Mouse (Mus musculus) hindbrain, embryonic 16.5 days (tissue): Measurements from ENCODE around the gene Nucb1. TPM values are rescaled to one million over a fixed set of nuclear protein-coding genes. Genes with fewer than 3 reads are reported as not detected.
"Not testable (repeated sequence)": the region's sequence is repeated elsewhere in the genome, so short reads cannot be mapped to it uniquely, and the experiment has no call there.

Experiments
- ATAC-seq: fragments of 200-750 bp; cut with Nextera tagmentation; 2 replicates; pipeline ENCODE4 v1.8.0; 2017; ENCODE audit warnings: moderate TSS enrichment, moderate library complexity
- H3K27ac ChIP-seq: fragments of 300-500 bp; sonication (generic); 2 replicates; pipeline ENCODE4 v1.5.1; 2014; ENCODE audit warnings: low read depth, mild to moderate bottlenecking, control low read depth, low read length, moderate library complexity
- H3K27me3 ChIP-seq: fragments of 300-500 bp; sonication (generic); replicated peaks from 2 replicates; pipeline ENCODE4 v1.6.1; 2014; ENCODE audit warnings: low read length; ENCODE audit not compliant: control insufficient read depth, insufficient read depth
- H3K36me3 ChIP-seq: fragments of 300-500 bp; sonication (generic); 2 replicates; pipeline ENCODE4 v1.6.1; 2014; ENCODE audit warnings: mild to moderate bottlenecking, low read length, moderate library complexity, mixed read lengths; ENCODE audit not compliant: control insufficient read depth, insufficient read depth
- H3K4me1 ChIP-seq: fragments of 300-500 bp; sonication (generic); 2 replicates; pipeline ENCODE4 v1.6.1; 2014; ENCODE audit warnings: low read depth, low read length; ENCODE audit not compliant: control insufficient read depth, insufficient read depth
- H3K4me2 ChIP-seq: fragments of 300-500 bp; sonication (generic); 2 replicates; pipeline ENCODE4 v1.6.1; 2014; ENCODE audit warnings: mild to moderate bottlenecking, low read length, control low read depth, moderate library complexity
- H3K4me3 ChIP-seq: fragments of 300-500 bp; sonication (generic); 2 replicates; pipeline ENCODE4 v1.5.1; 2014; ENCODE audit warnings: mild to moderate bottlenecking, low read length, control low read depth, moderate library complexity
- H3K9ac ChIP-seq: fragments of 300-500 bp; sonication (generic); 2 replicates; pipeline ENCODE4 v1.6.1; 2014; ENCODE audit warnings: low read depth, mild to moderate bottlenecking, control low read depth, low read length, moderate library complexity
- H3K9me3 ChIP-seq: fragments of 300-500 bp; sonication (generic); 2 replicates; pipeline ENCODE4 v1.6.1; 2014; ENCODE audit warnings: mild to moderate bottlenecking, low read length, moderate library complexity; ENCODE audit not compliant: control insufficient read depth
- WGBS: fragments of 180-500 bp; shearing (Covaris S2); extraction: QIAGEN DNeasy Blood & Tissue Kit; methylation state at CpG from one replicate; pipeline ENCODE4 v1.1.7; 2014; 5-methylcytosine and 5-hydroxymethylcytosine counted together
- polyA plus RNA-seq: library from polyadenylated mRNA; unstranded; fragments of >200 nt; fragmentation: Nextera tagmentation; extraction: Ambion mirVana; gene quantifications from 2 replicates; pipeline ENCODE4 v1.2.1, GENCODE M21; 2015

Gene Nucb1
- polyA plus RNA-seq, 1 experiment from 2014 or later, result 141 TPM

DNA sequence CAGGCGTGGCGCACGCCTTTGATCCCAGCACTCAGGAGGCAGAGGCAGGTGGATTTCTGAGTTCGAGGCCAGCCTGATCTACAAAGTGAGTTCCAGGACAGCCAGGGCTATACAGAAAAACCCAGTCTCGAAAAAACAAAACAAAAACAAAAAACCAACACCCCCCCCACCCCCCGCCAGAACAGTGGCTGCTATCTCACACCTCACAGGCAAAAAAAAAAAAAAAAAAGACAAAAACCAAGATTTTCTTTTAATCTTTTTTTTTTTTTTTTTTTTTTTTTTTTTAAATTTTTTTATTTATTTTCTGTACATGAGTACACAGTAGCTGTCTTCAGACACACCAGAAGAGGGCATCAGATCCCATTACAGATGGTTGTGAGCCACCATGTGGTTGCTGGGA lies 17.0 kb upstream of the Nucb1 start:
- H3K4me1 ChIP-seq, result peaks cover 25% of the 10 kb centered on the region
- H3K4me3 ChIP-seq, H3K9ac ChIP-seq, H3K4me2 ChIP-seq, H3K9me3 ChIP-seq, H3K27me3 ChIP-seq, H3K36me3 ChIP-seq, H3K27ac ChIP-seq, ATAC-seq: not testable (repeated sequence)
- 92% methylated on average over 6 of the region's 6 CpGs for WGBS

DNA sequence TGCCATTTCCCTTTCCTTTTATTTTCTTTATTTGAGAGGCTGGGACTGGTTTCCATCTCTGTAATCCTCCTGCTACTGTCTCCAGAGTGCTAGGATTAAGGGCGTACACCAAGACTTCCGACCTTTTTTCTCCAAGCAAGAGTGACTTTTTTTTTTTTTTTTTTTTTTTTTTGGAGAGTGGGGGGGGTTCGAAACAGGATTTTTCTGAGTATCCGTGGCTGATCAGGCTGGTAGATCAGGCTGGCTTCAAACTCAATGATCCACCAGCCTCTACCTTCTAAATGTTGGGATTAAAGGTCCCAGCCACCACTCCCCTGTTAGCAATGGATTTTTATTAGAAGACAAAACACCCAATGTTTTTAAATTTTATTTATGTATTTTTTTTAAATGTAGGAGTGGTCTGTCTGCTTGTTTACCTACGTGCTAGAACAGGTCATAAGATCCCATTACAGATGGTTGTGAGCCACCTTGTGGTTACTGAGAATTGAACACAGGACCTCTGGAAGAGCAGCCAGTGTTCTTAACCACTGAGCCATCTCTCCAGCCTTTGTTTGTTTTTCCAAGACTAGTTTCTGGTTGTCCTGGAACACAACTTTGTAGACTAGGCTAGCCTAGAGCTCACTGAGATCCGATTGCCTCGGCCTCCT lies 16.4 kb upstream of the Nucb1 start:
- H3K27ac ChIP-seq, result peak overlapping the region; percentile 80
- peaks cover 2% of the 10 kb centered on the region; the same call in 1 of the 2 replicates for H3K36me3 ChIP-seq
- ATAC-seq, result no peak; the same call in 1 of the 2 replicates
- H3K9ac ChIP-seq, result peak overlapping the region; percentile 75
- H3K27me3 ChIP-seq, result no peaks in the 10 kb centered on the region
- peak overlapping the region; percentile 66 for H3K4me3 ChIP-seq
- peak overlapping the region; percentile 91 for H3K4me2 ChIP-seq
- WGBS, result 24% methylated on average over 7 of the region's 7 CpGs
- no peaks in the 10 kb centered on the region for H3K9me3 ChIP-seq
- H3K4me1 ChIP-seq, result peaks cover 25% of the 10 kb centered on the region

DNA sequence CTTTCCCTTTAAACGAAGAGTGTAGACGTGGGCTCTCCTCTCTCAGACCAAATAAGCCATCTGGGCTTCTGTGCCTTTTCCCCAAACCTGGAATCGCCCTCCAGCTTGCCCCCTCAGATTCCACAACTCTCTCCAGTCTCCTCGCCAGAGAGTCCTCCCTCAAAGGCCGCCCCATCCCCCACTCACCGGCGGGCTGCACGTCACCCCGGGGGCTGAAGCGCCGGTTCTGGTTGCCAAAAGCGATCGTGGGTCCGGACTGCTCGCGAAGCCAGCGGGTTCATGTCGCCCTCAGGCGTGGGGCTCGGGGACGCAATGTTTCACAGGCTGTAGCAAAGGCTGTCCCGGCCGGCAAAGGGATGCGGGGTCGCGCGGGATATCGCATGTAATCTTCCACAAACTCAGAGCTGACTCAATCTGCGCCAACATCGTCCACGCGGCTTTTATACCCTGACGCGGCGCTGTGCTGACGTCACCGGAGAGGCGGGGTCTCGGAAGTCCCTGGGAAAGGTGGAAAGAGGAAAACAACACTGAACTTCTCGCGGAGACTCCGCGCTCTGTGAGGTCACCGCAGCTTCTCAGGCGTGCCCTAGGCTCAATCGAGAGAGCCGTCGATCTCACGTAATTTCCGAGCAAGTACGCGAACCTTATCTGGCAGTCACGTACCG lies 15.7 kb upstream of the Nucb1 start, which contains the start of the genes Ppp1r15a and Plekha4:
TSS of gene Ppp1r15a (minus strand) at position 460 of the 665 bp plus-strand sequence.
TSS of gene Plekha4 (plus strand) at position 522 of the 665 bp plus-strand sequence.
- under 1% methylated on average over 54 of the region's 54 CpGs for WGBS
- peak within 1 kb of the TSS; percentile 75 for H3K9ac ChIP-seq
- no peaks in the 10 kb centered on the region for H3K27me3 ChIP-seq
- H3K4me2 ChIP-seq, result peak within 1 kb of the TSS; percentile 91
- H3K4me1 ChIP-seq, result peaks cover 25% of the 10 kb centered on the region
- H3K4me3 ChIP-seq, result peak within 1 kb of the TSS; percentile 66
- no peaks in the 10 kb centered on the region for H3K9me3 ChIP-seq
- H3K27ac ChIP-seq, result peak within 1 kb of the TSS; percentile 80
- peaks cover 2% of the 10 kb centered on the region; the same call in 1 of the 2 replicates for H3K36me3 ChIP-seq
- peak; percentile 81 for ATAC-seq

DNA sequence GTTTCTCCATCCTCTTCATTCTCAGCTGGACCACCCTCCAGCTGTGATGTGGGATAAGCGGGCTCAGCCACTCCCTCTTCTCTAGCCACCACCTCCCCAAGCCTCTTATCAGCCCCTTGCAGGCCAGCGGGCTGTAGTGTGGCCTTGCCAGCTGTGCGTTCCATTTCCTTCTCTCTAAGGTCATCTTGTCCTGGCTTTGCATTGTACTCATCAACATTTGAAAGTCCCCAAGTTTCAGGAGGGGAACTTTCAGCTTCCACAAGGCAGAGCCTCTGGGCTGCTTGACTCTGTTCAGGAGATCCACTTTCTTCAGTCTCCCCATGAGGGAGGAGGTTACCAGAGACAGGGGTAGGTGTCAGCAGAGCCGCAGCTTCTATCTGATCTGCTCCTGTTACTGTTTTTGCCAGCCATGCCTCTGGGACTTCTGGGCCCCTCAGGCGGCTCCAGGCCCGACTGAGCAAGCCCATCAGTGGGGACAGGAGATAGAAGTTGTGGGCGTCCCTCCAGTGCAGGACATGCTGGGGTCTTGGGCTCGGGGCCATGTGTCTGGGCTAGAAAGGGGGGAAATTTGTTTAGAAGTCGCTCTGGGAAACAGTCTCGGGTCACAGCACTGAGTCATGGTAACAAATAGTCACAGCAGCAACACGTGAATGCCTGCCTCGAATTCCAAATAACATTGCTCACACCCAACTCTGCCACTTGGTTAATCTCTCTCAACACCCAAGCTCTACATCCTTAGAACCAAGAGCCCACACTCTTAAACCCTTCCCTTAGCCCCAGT lies 14.8 kb upstream of the Nucb1 start:
- 30% methylated on average over 12 of the region's 12 CpGs for WGBS
- peak overlapping the region; percentile 91 for H3K4me2 ChIP-seq
- no peaks in the 10 kb centered on the region for H3K27me3 ChIP-seq
- 0 out of 2 replicates have a peak, but pooled peaks have one; percentile 5 for ATAC-seq
- H3K36me3 ChIP-seq, result peaks cover 2% of the 10 kb centered on the region; the same call in 1 of the 2 replicates
- peak overlapping the region; percentile 75 for H3K9ac ChIP-seq
- H3K4me1 ChIP-seq, result peaks cover 25% of the 10 kb centered on the region
- no peaks in the 10 kb centered on the region for H3K9me3 ChIP-seq
- H3K27ac ChIP-seq, result peak overlapping the region; percentile 80; the same call in 1 of the 2 replicates
- H3K4me3 ChIP-seq, result peak overlapping the region; percentile 66

DNA sequence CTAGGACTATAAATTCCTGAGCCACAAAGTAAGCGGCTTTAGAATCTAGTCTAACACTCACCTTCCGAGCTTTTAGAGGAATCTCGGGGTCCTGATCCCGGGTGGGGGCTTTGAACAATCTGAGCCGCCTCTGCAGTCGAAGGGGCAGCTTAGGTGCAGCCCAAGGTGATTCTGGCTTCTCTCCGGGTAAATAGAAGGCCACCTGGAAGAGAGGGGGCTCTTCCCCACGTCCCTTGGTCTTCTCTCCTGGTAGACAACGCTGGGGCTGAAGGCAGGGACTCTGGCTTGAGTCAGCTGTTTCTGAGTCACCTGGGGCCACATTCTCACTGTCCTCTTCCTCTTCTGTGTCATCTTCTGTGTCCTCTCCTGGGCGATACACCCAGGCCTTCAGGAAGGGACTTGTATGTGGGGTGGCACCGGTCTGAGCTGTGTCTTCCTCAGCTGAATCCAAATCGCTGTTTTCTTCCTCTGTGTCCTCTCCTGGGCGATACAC lies 13.5 kb upstream of the Nucb1 start:
- H3K4me2 ChIP-seq, result peak overlapping the region; percentile 25; the same call in 1 of the 2 replicates
- no peak overlapping the region for H3K27ac ChIP-seq
- H3K4me3 ChIP-seq, result no peak overlapping the region
- peak overlapping the region; percentile 41; the same call in 1 of the 2 replicates for H3K9ac ChIP-seq
- H3K36me3 ChIP-seq, result peaks cover 2% of the 10 kb centered on the region; the same call in 1 of the 2 replicates
- no peak for ATAC-seq
- H3K27me3 ChIP-seq, result no peaks in the 10 kb centered on the region
- WGBS, result 85% methylated on average over 12 of the region's 13 CpGs
- H3K9me3 ChIP-seq, result no peaks in the 10 kb centered on the region
- peaks cover 25% of the 10 kb centered on the region for H3K4me1 ChIP-seq

DNA sequence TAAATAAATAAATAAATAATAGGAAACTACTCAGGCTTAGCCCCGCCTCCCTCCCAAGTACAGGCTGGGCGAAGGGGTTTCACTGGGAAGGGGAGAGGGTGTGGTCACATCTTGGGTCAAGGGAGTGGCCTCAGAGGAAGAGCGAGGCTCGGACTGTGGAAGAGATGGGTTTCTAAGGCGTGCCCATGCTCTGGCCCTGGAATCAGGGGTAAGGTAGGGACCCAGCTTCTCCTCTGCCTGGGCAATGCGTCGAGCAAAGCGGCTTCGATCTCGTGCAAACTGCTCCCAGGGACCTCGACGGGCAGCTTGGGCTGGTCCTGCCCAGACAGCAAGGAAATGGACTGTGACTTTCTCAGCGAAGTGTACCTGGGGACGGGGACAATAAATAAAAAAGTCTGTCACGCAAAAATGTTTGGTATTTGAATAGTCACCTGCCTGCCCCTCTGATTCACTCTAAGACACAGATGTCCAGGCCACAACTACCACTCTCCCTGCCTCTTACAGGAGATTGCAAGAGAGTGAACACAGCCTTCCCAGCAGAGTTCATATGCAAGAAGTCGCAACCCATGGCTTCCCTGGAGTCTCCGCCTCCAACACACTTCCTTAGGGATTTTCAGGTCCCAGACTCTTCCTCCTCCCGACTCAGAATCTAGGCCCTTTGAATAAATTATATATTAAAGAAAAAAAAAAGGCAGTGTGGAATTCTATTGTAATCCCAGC lies 12.9 kb upstream of the Nucb1 start:
- ATAC-seq, result no peak
- H3K4me3 ChIP-seq, result no peak overlapping the region

DNA sequence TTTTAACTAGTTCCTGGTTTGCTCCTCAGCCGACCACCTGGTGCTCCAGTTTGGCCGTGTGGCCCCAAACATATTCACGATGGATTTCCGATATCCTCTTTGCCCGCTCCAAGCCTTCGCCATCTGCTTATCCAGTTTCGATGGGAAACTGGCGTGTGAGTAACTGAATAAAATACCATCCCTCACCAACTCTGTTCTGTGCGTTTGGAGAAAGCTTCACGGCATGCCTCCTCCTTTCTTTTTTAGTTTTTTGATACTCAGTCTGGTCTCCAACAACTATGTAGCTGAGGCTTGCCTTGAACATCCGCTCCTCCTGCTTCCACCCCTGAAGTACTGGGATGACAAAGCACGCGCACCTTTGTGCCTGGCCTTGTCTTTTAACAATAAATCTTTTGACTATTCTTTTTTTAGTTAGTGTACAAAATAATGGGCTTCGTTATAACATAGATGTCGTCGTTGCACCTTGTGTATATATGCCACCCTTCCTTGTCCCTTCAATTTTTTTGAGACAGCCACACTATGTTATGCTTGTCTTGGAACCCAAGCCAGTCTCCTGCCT lies 12.1 kb upstream of the Nucb1 start:
- Histone ChIP-seq H3K27ac (peak overlapping the region; percentile 85; the same call in 1 of the 2 replicates), H3K9me3 (no peaks in the 10 kb centered on the region), H3K4me1 (peaks cover 25% of the 10 kb centered on the region), H3K4me3 (peak overlapping the region; percentile 56), H3K9ac (peak overlapping the region; percentile 75), H3K27me3 (no peaks in the 10 kb centered on the region), H3K4me2 (peak overlapping the region; percentile 61), H3K36me3 (peaks cover 2% of the 10 kb centered on the region; the same call in 1 of the 2 replicates)
- ATAC-seq, result no peak
- WGBS, result 57% methylated on average over 16 of the region's 16 CpGs

More for the DNA sequence above, 12.9 kb upstream of the Nucb1 start:
- no peak overlapping the region for H3K9ac ChIP-seq
- WGBS, result 82% methylated on average over 18 of the region's 18 CpGs
- H3K9me3 ChIP-seq, result no peaks in the 10 kb centered on the region
- peaks cover 25% of the 10 kb centered on the region for H3K4me1 ChIP-seq
- H3K36me3 ChIP-seq, result peaks cover 2% of the 10 kb centered on the region; the same call in 1 of the 2 replicates
- no peak overlapping the region; the same call in 1 of the 2 replicates for H3K4me2 ChIP-seq
- H3K27me3 ChIP-seq, result no peaks in the 10 kb centered on the region
- no peak overlapping the region for H3K27ac ChIP-seq

DNA sequence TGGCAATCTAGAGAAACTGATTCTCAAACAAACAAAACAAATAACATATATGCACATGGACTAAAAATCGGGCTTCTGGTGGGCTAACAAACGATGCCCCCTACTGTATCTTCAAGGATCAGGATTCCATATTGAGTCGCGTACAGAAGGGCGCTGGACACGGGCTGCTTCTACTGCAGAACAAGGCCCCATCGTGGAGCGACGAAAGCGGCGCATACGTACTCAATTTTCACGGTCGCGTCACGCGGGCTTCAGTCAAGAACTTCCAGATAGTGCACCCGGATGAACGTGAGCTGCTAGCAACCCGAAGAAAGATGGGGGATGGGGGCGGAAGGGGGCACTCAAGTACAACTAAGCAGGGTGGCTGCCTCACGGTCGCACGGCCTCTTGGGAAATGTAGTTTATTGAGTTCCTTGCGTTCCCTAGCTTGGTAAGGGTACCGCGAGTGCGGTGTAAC lies 11.6 kb upstream of the Nucb1 start:
- H3K36me3 ChIP-seq, result peaks cover 2% of the 10 kb centered on the region; the same call in 1 of the 2 replicates
- H3K27ac ChIP-seq, result peak overlapping the region; percentile 85
- H3K9ac ChIP-seq, result peak overlapping the region; percentile 75
- no peaks in the 10 kb centered on the region for H3K27me3 ChIP-seq
- WGBS, result under 1% methylated on average over 28 of the region's 28 CpGs
- H3K9me3 ChIP-seq, result no peaks in the 10 kb centered on the region
- peak overlapping the region; percentile 61 for H3K4me2 ChIP-seq
- peak overlapping the region; percentile 56 for H3K4me3 ChIP-seq
- peaks cover 24% of the 10 kb centered on the region for H3K4me1 ChIP-seq
- ATAC-seq, result peak; percentile 83
